ENCODE assay signal across 24 mouse cellular contexts in the genomic region with DNA sequence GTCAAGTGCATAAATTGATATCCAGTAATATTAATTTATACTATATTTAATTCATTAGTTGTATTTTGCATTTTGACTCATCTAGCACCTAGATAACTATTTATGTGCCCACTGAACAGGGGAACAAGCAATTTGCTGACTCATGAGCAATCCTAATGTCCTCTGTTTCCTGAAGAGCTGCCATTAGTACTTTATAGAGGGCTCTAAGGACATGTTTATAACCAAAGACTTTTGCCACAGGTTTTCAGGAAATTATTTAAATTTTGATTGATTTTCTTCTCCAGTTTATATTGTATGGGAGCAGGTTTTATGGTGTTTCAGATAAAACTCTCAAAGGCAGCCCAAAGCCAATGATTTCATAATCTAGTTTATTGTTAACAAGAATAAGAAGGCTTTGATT.
A peak's percentile ranks its signal among the peaks of the same experiment; 100 is the strongest.
DNase-seq lines count a peak whose midpoint lies in the region; ATAC-seq and TF ChIP-seq lines count a peak whose summit lies in the region.
"Had no signal": no experiment of that assay in that cellular context is flagged by ENCODE, and none has a peak within 500 bp of the region (broad histone marks: within the 10 kb centered on the region; RNA-seq: fewer than 3 reads in every experiment).

No protein-coding gene starts in this region.

- ATAC-seq in intestine, embryonic 14.5 days (replicated peaks; ENCODE audit: low FRiP score, low TSS enrichment, low read depth), result peak; percentile 71; the same call in 1 of the 2 replicates
- ATAC-seq in intestine, embryonic 16.5 days, result peak; percentile 83
- ATAC-seq: activated CD4-positive, CD25-positive, alpha-beta regulatory T cell, adult 4 months; forebrain, embryonic 14.5 days; forebrain, embryonic 16.5 days; Patski had no signal

- TF ChIP-seq CTCF in CH12.LX (conservative IDR thresholded peaks at IDR 0.05 in 1 of 2, IDR thresholded peaks at IDR 0.05 in 1 of 2; ENCODE audit: low read depth in 2 of 2, low read length in 2 of 2), result no peak

- H3K4me3 ChIP-seq in CH12.LX (replicated peaks in 1 of 3; ENCODE audit: low read depth in 2 of 3, low read length in 2 of 3, poor library complexity in 1 of 3), result no peak overlapping the region
- no peak overlapping the region for H3K4me3 ChIP-seq in intestine, embryonic 14.5 days (ENCODE audit: low read depth, low read length)
- no peak overlapping the region for H3K4me3 ChIP-seq in intestine, embryonic 16.5 days (ENCODE audit: low read length)
- H3K4me3 ChIP-seq in limb, embryonic 10.5 days, result no peak overlapping the region
- H3K4me3 ChIP-seq: embryonic facial prominence, embryonic 13.5 days; embryonic facial prominence, embryonic 15.5 days; erythroblast, embryonic 14.5 days; forebrain, embryonic 10.5 days; forebrain, embryonic 12.5 days had no signal

- peaks cover 6 to 17% of the 10 kb centered on the region in 2 experiments for H3K4me1 ChIP-seq in CH12.LX (ENCODE audit: control insufficient read depth in 1 of 2, insufficient read depth in 2 of 2)
- H3K4me1 ChIP-seq in intestine, embryonic 14.5 days (replicated peaks; ENCODE audit: control insufficient read depth, insufficient read depth, low read length), result no peaks in the 10 kb centered on the region
- no peaks in the 10 kb centered on the region for H3K4me1 ChIP-seq in intestine, embryonic 16.5 days (ENCODE audit: control insufficient read depth, insufficient read depth, low read length)
- H3K4me1 ChIP-seq in limb, embryonic 10.5 days, result no peaks in the 10 kb centered on the region; the same call in 1 of the 2 replicates
- H3K4me1 ChIP-seq: embryonic facial prominence, embryonic 13.5 days; embryonic facial prominence, embryonic 15.5 days; forebrain, embryonic 10.5 days had no signal

- no peak overlapping the region for H3K9ac ChIP-seq in CH12.LX (ENCODE audit: insufficient read depth, low read depth)
- no peak overlapping the region for H3K9ac ChIP-seq in intestine, embryonic 14.5 days (ENCODE audit: low read length)
- no peak overlapping the region for H3K9ac ChIP-seq in intestine, embryonic 16.5 days (ENCODE audit: low read depth, low read length)
- H3K9ac ChIP-seq: embryonic facial prominence, embryonic 13.5 days; embryonic facial prominence, embryonic 15.5 days; forebrain, embryonic 12.5 days had no signal

- no peak for DNase-seq in CH12.LX (ENCODE audit: extremely low read depth)
- DNase-seq in intestine, embryonic 14.5 days (ENCODE audit: low spot score), result no peak
- no peak for DNase-seq in cerebellum, adult 9-11 months
- no peak for DNase-seq in limb, embryonic 10.5 days (ENCODE audit: low spot score)
- no peak for DNase-seq in embryo, embryonic 10 days (ENCODE audit: low spot score)
- DNase-seq: adrenal gland, adult 8-10 months; adrenal gland, postnatal 14 days; adrenal gland, postnatal 36 days; cerebellum, adult 11-12 months; cerebellum, adult 2 months; cerebellum, postnatal 10 days; cerebellum, postnatal 25 days; embryo, embryonic 11 days had no signal

- H3K9me3 ChIP-seq in CH12.LX (replicated peaks; ENCODE audit: low read length), result no peaks in the 10 kb centered on the region
- H3K9me3 ChIP-seq in intestine, embryonic 14.5 days (ENCODE audit: control insufficient read depth, low read length), result no peaks in the 10 kb centered on the region
- no peaks in the 10 kb centered on the region for H3K9me3 ChIP-seq in intestine, embryonic 16.5 days (ENCODE audit: control insufficient read depth, low read length)
- no peaks in the 10 kb centered on the region for H3K9me3 ChIP-seq in limb, embryonic 10.5 days (replicated peaks)
- H3K9me3 ChIP-seq: embryonic facial prominence, embryonic 13.5 days; embryonic facial prominence, embryonic 15.5 days; forebrain, embryonic 10.5 days; forebrain, embryonic 12.5 days; G1E had no signal

- no peak for TF ChIP-seq RAD21 in CH12.LX (IDR thresholded peaks at IDR 0.05; ENCODE audit: low read depth, low read length)

- dilution Hi-C loops in CH12.LX (cut with MboI; ENCODE audit: extremely low pct_ligation_motif_present, extremely low pct_unique_long_range_greater_than_20kb, low sequenced_read_pairs), result no loop called here

- H3K27ac ChIP-seq in CH12.LX (ENCODE audit: insufficient read depth, low read depth), result no peak overlapping the region
- no peak overlapping the region for H3K27ac ChIP-seq in intestine, embryonic 14.5 days (ENCODE audit: low read depth)
- H3K27ac ChIP-seq in intestine, embryonic 16.5 days (ENCODE audit: low read length), result no peak overlapping the region
- H3K27ac ChIP-seq in limb, embryonic 10.5 days, result no peak overlapping the region
- H3K27ac ChIP-seq: embryonic facial prominence, embryonic 13.5 days; embryonic facial prominence, embryonic 15.5 days; forebrain, embryonic 10.5 days; forebrain, embryonic 12.5 days had no signal

- TF ChIP-seq EP300 in CH12.LX (IDR thresholded peaks at IDR 0.05; ENCODE audit: low read length), result no peak

- no peaks in the 10 kb centered on the region for H3K27me3 ChIP-seq in CH12.LX (replicated peaks)
- H3K27me3 ChIP-seq in intestine, embryonic 14.5 days (replicated peaks; ENCODE audit: control insufficient read depth, insufficient read depth, low read length), result no peaks in the 10 kb centered on the region
- no peaks in the 10 kb centered on the region for H3K27me3 ChIP-seq in intestine, embryonic 16.5 days (replicated peaks; ENCODE audit: control insufficient read depth, insufficient read depth, low read length)
- H3K27me3 ChIP-seq in limb, embryonic 10.5 days (ENCODE audit: low read depth, poor library complexity, severe bottlenecking), result no peaks in the 10 kb centered on the region
- H3K27me3 ChIP-seq: embryonic facial prominence, embryonic 13.5 days; embryonic facial prominence, embryonic 15.5 days; forebrain, embryonic 12.5 days; Patski had no signal

- H3K36me3 ChIP-seq in CH12.LX (replicated peaks in 1 of 2; ENCODE audit: control insufficient read depth in 1 of 2, insufficient read depth in 1 of 2, low read length in 1 of 2), result no peaks in the 10 kb centered on the region
- no peaks in the 10 kb centered on the region for H3K36me3 ChIP-seq in intestine, embryonic 14.5 days (ENCODE audit: control insufficient read depth, insufficient read depth, low read length)
- H3K36me3 ChIP-seq in intestine, embryonic 16.5 days (ENCODE audit: control insufficient read depth, insufficient read depth, low read length), result no peaks in the 10 kb centered on the region
- no peaks in the 10 kb centered on the region for H3K36me3 ChIP-seq in limb, embryonic 10.5 days
- H3K36me3 ChIP-seq: embryonic facial prominence, embryonic 13.5 days; embryonic facial prominence, embryonic 15.5 days; forebrain, embryonic 10.5 days; forebrain, embryonic 12.5 days; G1E had no signal

- in situ Hi-C loops in CH12.LX (cut with MboI; ENCODE audit: low pct_ligation_motif_present, low pct_unique_long_range_greater_than_20kb, low sequenced_read_pairs), result loop anchor here (25.0 kb wide), 1 partner anchor 283 kb away; no protein-coding TSS in a partner anchor

- no peaks in the 10 kb centered on the region for H3K79me2 ChIP-seq in CH12.LX (replicated peaks; ENCODE audit: control insufficient read depth, extremely low read depth, insufficient read depth, poor library complexity, severe bottlenecking)

- H3K4me2 ChIP-seq in CH12.LX (ENCODE audit: insufficient read depth, low read depth, poor library complexity, severe bottlenecking), result no peak overlapping the region
- H3K4me2 ChIP-seq in intestine, embryonic 14.5 days (ENCODE audit: low read length), result no peak overlapping the region
- H3K4me2 ChIP-seq in intestine, embryonic 16.5 days (ENCODE audit: low read depth, low read length), result no peak overlapping the region
- H3K4me2 ChIP-seq: embryonic facial prominence, embryonic 13.5 days; embryonic facial prominence, embryonic 15.5 days; forebrain, embryonic 12.5 days had no signal

- TF ChIP-seq POLR2A in CH12.LX (IDR thresholded peaks at IDR 0.05; ENCODE audit: low read depth, low read length), result no peak

TF ChIP-seq in CH12.LX, 34 proteins besides CTCF, POLR2A, EP300 and RAD21:
- no peak for TF ChIP-seq ELF1 (IDR thresholded peaks at IDR 0.05; ENCODE audit: low read depth, low read length)
- TF ChIP-seq PAX5 (IDR thresholded peaks at IDR 0.05; ENCODE audit: low read length), result no peak
- TF ChIP-seq HCFC1 (IDR thresholded peaks at IDR 0.05; ENCODE audit: low read depth, low read length), result no peak
- TF ChIP-seq MAFK (IDR thresholded peaks at IDR 0.05; ENCODE audit: insufficient replicate concordance, low read length), result 0 out of 2 replicates have a peak, but pooled peaks have one; percentile 33
